Mouse (Mus musculus): ENCODE data around the gene Larp4b.

- TF ChIP-seq FLI1 (IDR thresholded peaks at IDR 0.05; ENCODE audit: low read length) = no peak
- TF ChIP-seq GATA1 (IDR thresholded peaks at IDR 0.05; ENCODE audit: borderline replicate concordance, low read length) = 0 out of 3 replicates have a peak, but pooled peaks have one; percentile 39
These were observed 75.9 kb downstream of the Larp4b start for GRCm38 (mm10) chr13:9169616-9170015.
